Mouse (Mus musculus): ENCODE data around the gene S1pr2. TPM values are rescaled to one million over a fixed set of nuclear protein-coding genes. Genes with fewer than 3 reads are reported as not detected.

S1pr2 gene
- polyA plus RNA-seq, 1 experiment from 2014 or later, result 58.0 TPM

- Histone ChIP-seq H3K4me3 (ENCODE audit: low read depth, low read length) (no peak overlapping the region), H3K4me2 (no peak overlapping the region), H3K27me3 (ENCODE audit: insufficient read depth, low read length) (peaks cover 7% of the 10 kb centered on the region; the same call in 1 of the 2 replicates), H3K27ac (ENCODE audit: low read depth) (no peak overlapping the region), H3K9me3 (ENCODE audit: low read depth, low read length) (no peaks in the 10 kb centered on the region), H3K9ac (no peak overlapping the region), H3K36me3 (ENCODE audit: insufficient read depth) (peaks cover 35% of the 10 kb centered on the region), H3K4me1 (ENCODE audit: insufficient read depth) (no peaks in the 10 kb centered on the region; the same call in 1 of the 2 replicates)
- 30% methylated on average over 2 of the region's 2 CpGs for WGBS
- no peak for ATAC-seq (ENCODE audit: insufficient read depth)
- no peak for TF ChIP-seq CTCF (IDR thresholded peaks at IDR 0.05; ENCODE audit: low read depth)
- DNase-seq, result peak; percentile 50
Observed at GRCm38 (mm10) chr9:21010362-21010761, 33.8 kb upstream of the S1pr2 start.

GRCm38 (mm10) chr9:21008007-21008406 is 31.4 kb upstream of the S1pr2 start:
- no peaks in the 10 kb centered on the region for H3K27me3 ChIP-seq (ENCODE audit: insufficient read depth, low read length)
- H3K4me3 ChIP-seq (ENCODE audit: low read depth, low read length), result no peak overlapping the region
- no peak for ATAC-seq (ENCODE audit: insufficient read depth)
- 79% methylated on average over 7 of the region's 7 CpGs for WGBS
- H3K4me1 ChIP-seq (ENCODE audit: insufficient read depth), result no peaks in the 10 kb centered on the region
- no peak overlapping the region for H3K27ac ChIP-seq (ENCODE audit: low read depth)
- no peaks in the 10 kb centered on the region for H3K9me3 ChIP-seq (ENCODE audit: low read depth, low read length)
- peaks cover 45% of the 10 kb centered on the region for H3K36me3 ChIP-seq (ENCODE audit: insufficient read depth)
- DNase-seq, result no peak
- no peak overlapping the region for H3K9ac ChIP-seq
- H3K4me2 ChIP-seq, result no peak overlapping the region
- peak; percentile 21; the same call in 1 of the 2 replicates for TF ChIP-seq CTCF (IDR thresholded peaks at IDR 0.05; ENCODE audit: low read depth)

DNA sequence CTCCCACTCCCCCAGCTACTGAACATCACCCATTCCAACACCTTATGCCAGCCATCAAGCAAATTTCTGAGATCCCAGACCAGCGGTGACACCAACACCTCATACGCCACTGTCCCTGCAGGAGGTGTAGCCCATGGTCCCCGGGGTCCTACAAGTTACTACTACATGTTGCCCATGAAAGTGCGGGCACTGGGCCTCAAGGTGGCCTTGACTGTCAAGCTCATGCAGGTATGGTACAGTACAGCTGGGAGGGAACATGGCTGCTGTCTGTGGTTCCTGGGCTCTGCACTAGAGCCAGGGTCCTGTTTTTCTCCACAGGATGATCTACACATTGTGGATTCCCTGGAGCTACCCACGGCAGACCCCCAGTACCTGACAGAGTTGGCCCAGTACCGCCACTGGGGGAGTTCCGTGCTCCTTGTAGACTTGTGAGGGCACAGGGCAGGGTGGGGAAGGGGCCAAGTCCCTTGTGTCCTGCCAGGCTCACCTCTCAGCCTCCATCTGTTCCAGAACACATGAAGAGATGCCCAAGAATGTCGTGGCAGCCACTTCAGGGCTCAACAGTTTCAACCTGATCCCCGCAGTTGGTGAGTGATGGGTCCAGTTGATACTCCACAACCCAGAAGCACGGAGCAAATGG is 30.9 kb upstream of the S1pr2 start:
- peaks cover 45% of the 10 kb centered on the region for H3K36me3 ChIP-seq (ENCODE audit: insufficient read depth)
- no peak for ATAC-seq (ENCODE audit: insufficient read depth)
- H3K4me1 ChIP-seq (ENCODE audit: insufficient read depth), result no peaks in the 10 kb centered on the region
- no peak overlapping the region for H3K4me2 ChIP-seq
- no peak overlapping the region for H3K9ac ChIP-seq
- no peak for DNase-seq
- H3K9me3 ChIP-seq (ENCODE audit: low read depth, low read length), result no peaks in the 10 kb centered on the region
- H3K27ac ChIP-seq (ENCODE audit: low read depth), result no peak overlapping the region
- TF ChIP-seq CTCF (IDR thresholded peaks at IDR 0.05; ENCODE audit: low read depth), result no peak
- H3K27me3 ChIP-seq (ENCODE audit: insufficient read depth, low read length), result no peaks in the 10 kb centered on the region
- H3K4me3 ChIP-seq (ENCODE audit: low read depth, low read length), result no peak overlapping the region
- WGBS, result 92% methylated on average over 10 of the region's 10 CpGs

DNA sequence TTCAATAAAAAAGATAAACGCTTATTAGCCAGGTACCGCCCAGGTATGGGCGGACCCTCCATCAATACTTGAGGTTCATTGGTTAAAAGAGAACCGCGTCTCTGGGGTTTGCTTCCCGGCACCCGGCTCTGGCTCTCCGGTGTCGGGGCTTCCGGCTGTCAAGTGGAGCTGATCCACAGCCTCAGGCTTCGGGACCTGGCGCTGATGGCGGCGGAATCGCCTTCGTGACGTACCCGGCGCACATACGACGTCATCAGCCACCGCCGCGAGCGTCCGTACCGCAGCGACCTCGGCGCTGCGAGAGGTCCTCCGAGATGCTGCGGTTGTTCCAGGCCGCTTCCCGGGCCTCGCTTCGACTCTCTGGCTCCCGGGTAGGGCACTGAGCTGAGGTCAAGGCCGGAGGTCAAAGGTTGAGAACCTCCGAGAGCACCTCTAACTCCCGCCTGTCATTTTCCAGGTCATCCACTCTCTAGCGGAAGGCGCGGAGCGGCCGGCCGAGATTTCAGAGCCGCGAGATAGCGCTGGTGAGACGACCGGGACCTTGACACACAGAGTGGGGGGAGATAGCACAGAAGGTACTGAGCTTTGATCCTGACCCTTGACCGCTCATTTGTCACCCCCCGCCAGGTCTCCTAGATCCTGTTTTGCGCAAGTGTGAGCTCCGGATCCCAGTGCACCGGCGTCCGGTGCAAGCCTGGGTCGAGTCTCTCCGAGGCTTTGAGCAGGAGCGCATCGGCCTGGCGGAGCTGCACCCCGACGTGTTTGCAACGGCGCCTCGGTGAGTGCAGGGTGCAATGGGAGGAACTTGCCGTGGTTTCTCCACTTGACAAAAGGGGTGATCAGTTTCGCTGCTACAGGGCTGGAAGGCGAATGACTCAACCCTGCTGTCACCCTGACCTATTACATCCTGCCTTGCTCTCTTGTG is 26.3 kb upstream of the S1pr2 start, which contains the start of gene Mrpl4:
Gene Mrpl4, plus strand, starts transcription at position 112 of the 925 bp plus-strand sequence.
- peak within 1 kb of the TSS; percentile 85 for H3K9ac ChIP-seq
- no peaks in the 10 kb centered on the region for H3K4me1 ChIP-seq (ENCODE audit: insufficient read depth)
- ATAC-seq (ENCODE audit: insufficient read depth), result peak; percentile 88
- WGBS, result under 1% methylated on average over 72 of the region's 72 CpGs
- H3K27ac ChIP-seq (ENCODE audit: low read depth), result peak within 1 kb of the TSS; percentile 84
- peak within 1 kb of the TSS; percentile 78 for H3K4me3 ChIP-seq (ENCODE audit: low read depth, low read length)
- DNase-seq, result peak; percentile 96
- H3K4me2 ChIP-seq, result peak within 1 kb of the TSS; percentile 89
- H3K36me3 ChIP-seq (ENCODE audit: insufficient read depth), result peaks cover 31% of the 10 kb centered on the region
- no peaks in the 10 kb centered on the region for H3K9me3 ChIP-seq (ENCODE audit: low read depth, low read length)
- TF ChIP-seq CTCF (IDR thresholded peaks at IDR 0.05; ENCODE audit: low read depth), result no peak
- H3K27me3 ChIP-seq (ENCODE audit: insufficient read depth, low read length), result no peaks in the 10 kb centered on the region

DNA sequence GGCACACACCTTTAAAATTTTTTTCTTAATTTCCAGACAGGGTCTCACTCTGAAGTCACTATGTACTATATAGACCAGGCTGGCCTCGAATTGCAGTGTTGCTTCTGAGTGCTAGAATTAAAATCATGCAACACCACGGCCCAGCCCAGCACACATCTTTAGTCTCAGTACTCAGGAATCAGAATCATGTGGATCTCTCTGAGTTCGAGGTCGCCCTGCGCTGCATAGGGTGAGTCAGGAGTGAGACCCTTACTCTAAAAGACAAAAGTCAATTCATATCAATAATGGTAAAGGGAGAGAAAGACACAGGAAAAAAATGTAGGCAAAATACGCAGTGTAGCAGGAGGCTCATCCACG is 25.7 kb upstream of the S1pr2 start:
- peaks cover 25% of the 10 kb centered on the region for H3K36me3 ChIP-seq (ENCODE audit: insufficient read depth)
- 10% methylated on average over 7 of the region's 7 CpGs for WGBS
- H3K9me3 ChIP-seq (ENCODE audit: low read depth, low read length), result no peaks in the 10 kb centered on the region
- peak overlapping the region; percentile 85 for H3K9ac ChIP-seq
- H3K4me3 ChIP-seq (ENCODE audit: low read depth, low read length), result peak overlapping the region; percentile 78
- ATAC-seq (ENCODE audit: insufficient read depth) (0 out of 2 replicates have a peak, but pooled peaks have one; percentile 24), DNase-seq (peak; percentile 33)
- H3K4me2 ChIP-seq, result peak overlapping the region; percentile 89
- TF ChIP-seq CTCF (IDR thresholded peaks at IDR 0.05; ENCODE audit: low read depth), result no peak
- no peaks in the 10 kb centered on the region for H3K27me3 ChIP-seq (ENCODE audit: insufficient read depth, low read length)
- peak overlapping the region; percentile 84 for H3K27ac ChIP-seq (ENCODE audit: low read depth)
- H3K4me1 ChIP-seq (ENCODE audit: insufficient read depth), result no peaks in the 10 kb centered on the region

GRCm38 (mm10) chr9:21001651-21002200 is 25.1 kb upstream of the S1pr2 start:
- Histone ChIP-seq H3K9me3 (ENCODE audit: low read depth, low read length) (no peaks in the 10 kb centered on the region), H3K9ac (no peak overlapping the region), H3K4me2 (peak overlapping the region; percentile 89; the same call in 1 of the 2 replicates), H3K4me3 (ENCODE audit: low read depth, low read length) (peak overlapping the region; percentile 78), H3K27me3 (ENCODE audit: insufficient read depth, low read length) (no peaks in the 10 kb centered on the region), H3K36me3 (ENCODE audit: insufficient read depth) (peaks cover 20% of the 10 kb centered on the region), H3K27ac (ENCODE audit: low read depth) (no peak overlapping the region), H3K4me1 (ENCODE audit: insufficient read depth) (no peaks in the 10 kb centered on the region)
- DNase-seq, result no peak
- ATAC-seq (ENCODE audit: insufficient read depth), result no peak
- 45% methylated on average over 6 of the region's 6 CpGs for WGBS
- TF ChIP-seq CTCF (IDR thresholded peaks at IDR 0.05; ENCODE audit: low read depth), result no peak

- Histone ChIP-seq H3K27me3 (ENCODE audit: insufficient read depth, low read length) (no peaks in the 10 kb centered on the region), H3K9ac (no peak overlapping the region; the same call in 1 of the 2 replicates)
- DNase-seq, result peak; percentile 62
Observed at GRCm38 (mm10) chr9:21000811-21001210, 24.2 kb upstream of the S1pr2 start.

More at GRCm38 (mm10) chr9:21000811-21001210, 24.2 kb upstream of the S1pr2 start:
- no peaks in the 10 kb centered on the region for H3K4me1 ChIP-seq (ENCODE audit: insufficient read depth)
- ATAC-seq (ENCODE audit: insufficient read depth), result no peak
- no peak overlapping the region for H3K27ac ChIP-seq (ENCODE audit: low read depth)
- peaks cover 12% of the 10 kb centered on the region for H3K36me3 ChIP-seq (ENCODE audit: insufficient read depth)
- no peak overlapping the region for H3K4me2 ChIP-seq
- peak; percentile 62 for TF ChIP-seq CTCF (IDR thresholded peaks at IDR 0.05; ENCODE audit: low read depth)
- H3K4me3 ChIP-seq (ENCODE audit: low read depth, low read length), result no peak overlapping the region
- no peaks in the 10 kb centered on the region for H3K9me3 ChIP-seq (ENCODE audit: low read depth, low read length)
